Mouse (Mus musculus): ENCODE measurements at regions not wholly inside any gene's neighbourhood (a gene's known extent, or its start where the extent isn't known, plus 50 kb on each side); places are given as distances from the start of the nearest gene placed in this dataset.

DNA sequence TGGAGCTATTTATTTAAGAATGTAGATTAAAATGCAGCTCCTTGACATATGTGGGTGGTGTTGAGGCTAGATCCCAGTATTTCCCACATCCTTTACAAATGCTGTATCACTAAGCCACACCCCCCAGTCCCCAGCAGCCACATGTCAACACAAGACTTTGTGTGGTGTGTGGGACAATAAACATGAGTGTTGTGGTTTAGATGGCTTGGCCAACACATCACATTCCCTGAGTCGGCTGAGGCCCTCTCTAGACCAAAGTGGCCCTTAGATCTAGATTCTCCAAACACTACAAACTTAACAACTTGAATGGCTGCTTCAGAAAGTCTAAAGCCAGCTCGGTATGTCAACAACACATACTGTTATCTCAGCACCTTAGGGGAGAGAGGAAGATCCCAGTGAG, 94.2 kb upstream of the Nxt1 start:
- no peak for DNase-seq (ENCODE audit: low spot score)
- H3K9me3 ChIP-seq (replicated peaks; ENCODE audit: low read length): no peaks in the 10 kb centered on the region
- H3K27ac ChIP-seq: no peak overlapping the region
- no peak overlapping the region for H3K4me3 ChIP-seq (replicated peaks; ENCODE audit: low read depth, low read length)
- H3K4me2 ChIP-seq (ENCODE audit: low read length): no peak overlapping the region
- no peak for TF ChIP-seq CTCF (IDR thresholded peaks at IDR 0.05; ENCODE audit: low read depth)
- no peaks in the 10 kb centered on the region for H3K27me3 ChIP-seq (ENCODE audit: insufficient read depth, low read length)
- H3K4me1 ChIP-seq (replicated peaks; ENCODE audit: insufficient read depth, low read length): no peaks in the 10 kb centered on the region
- H3K9ac ChIP-seq (ENCODE audit: low read depth, low read length): no peak overlapping the region
- no peaks in the 10 kb centered on the region for H3K36me3 ChIP-seq (ENCODE audit: insufficient read depth, low read length)
- no peak for ATAC-seq (replicated peaks; ENCODE audit: low FRiP score, low read depth)
- WGBS: 76% methylated on average over 2 of the region's 2 CpGs

DNA sequence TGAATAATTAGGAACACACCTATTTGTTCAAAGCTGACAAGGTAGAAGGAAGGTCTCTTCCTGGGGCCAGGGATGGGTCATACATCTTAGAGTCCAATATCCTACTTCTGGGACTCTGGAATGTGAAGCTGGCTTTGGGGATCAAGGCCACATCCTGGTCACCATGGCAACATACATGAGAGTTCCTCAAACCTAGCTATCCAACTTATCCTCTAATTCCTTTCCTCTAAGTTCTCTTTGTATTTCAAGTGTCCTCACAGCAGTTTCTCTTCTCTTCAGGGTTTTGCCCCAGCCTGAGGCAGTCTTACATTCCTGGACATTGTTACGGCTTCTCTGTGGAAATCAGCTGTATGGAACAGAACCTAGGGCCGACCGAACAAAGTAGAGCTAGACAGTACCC, 97.0 kb upstream of the Nxt1 start:
- H3K4me1 ChIP-seq (replicated peaks; ENCODE audit: insufficient read depth, low read length): no peaks in the 10 kb centered on the region

DNA sequence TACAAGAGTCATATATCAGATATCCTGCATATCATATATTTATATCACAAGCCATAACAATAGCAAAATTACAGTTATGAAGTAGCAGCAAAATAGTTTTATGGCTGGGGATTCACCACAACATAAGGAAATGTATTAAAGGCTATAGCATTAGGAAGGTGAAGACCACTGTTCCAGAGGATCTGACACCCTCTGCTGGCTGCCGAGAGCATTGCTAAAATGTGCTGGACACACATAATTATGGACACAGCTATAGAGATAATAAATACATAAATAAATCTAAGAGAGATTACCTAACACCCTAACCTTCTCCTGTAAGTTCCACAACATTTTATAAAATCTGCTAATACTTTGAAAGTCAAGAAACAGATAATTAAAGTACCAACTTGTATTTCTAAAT, 100.2 kb upstream of the Nxt1 start:
- Histone ChIP-seq H3K4me3 (replicated peaks; ENCODE audit: low read depth, low read length) (no peak overlapping the region), H3K4me2 (ENCODE audit: low read length) (no peak overlapping the region), H3K9ac (ENCODE audit: low read depth, low read length) (no peak overlapping the region), H3K27me3 (ENCODE audit: insufficient read depth, low read length) (no peaks in the 10 kb centered on the region), H3K9me3 (replicated peaks; ENCODE audit: low read length) (no peaks in the 10 kb centered on the region), H3K27ac (no peak overlapping the region), H3K4me1 (replicated peaks; ENCODE audit: insufficient read depth, low read length) (no peaks in the 10 kb centered on the region), H3K36me3 (ENCODE audit: insufficient read depth, low read length) (no peaks in the 10 kb centered on the region)
- peak; percentile 70 for DNase-seq (ENCODE audit: low spot score)
- WGBS: 22% methylated on average over 1 of the region's 1 CpGs
- ATAC-seq (replicated peaks; ENCODE audit: low FRiP score, low read depth): no peak
- peak; percentile 92 for TF ChIP-seq CTCF (IDR thresholded peaks at IDR 0.05; ENCODE audit: low read depth)

More for the DNA sequence above, 97.0 kb upstream of the Nxt1 start:
- Histone ChIP-seq H3K27ac (no peak overlapping the region), H3K4me2 (ENCODE audit: low read length) (no peak overlapping the region), H3K4me3 (replicated peaks; ENCODE audit: low read depth, low read length) (no peak overlapping the region), H3K9me3 (replicated peaks; ENCODE audit: low read length) (no peaks in the 10 kb centered on the region), H3K36me3 (ENCODE audit: insufficient read depth, low read length) (no peaks in the 10 kb centered on the region), H3K9ac (ENCODE audit: low read depth, low read length) (no peak overlapping the region), H3K27me3 (ENCODE audit: insufficient read depth, low read length) (no peaks in the 10 kb centered on the region)
- ATAC-seq (replicated peaks; ENCODE audit: low FRiP score, low read depth): no peak
- no peak for TF ChIP-seq CTCF (IDR thresholded peaks at IDR 0.05; ENCODE audit: low read depth)
- WGBS: 63% methylated on average over 3 of the region's 3 CpGs
- DNase-seq (ENCODE audit: low spot score): no peak

DNA sequence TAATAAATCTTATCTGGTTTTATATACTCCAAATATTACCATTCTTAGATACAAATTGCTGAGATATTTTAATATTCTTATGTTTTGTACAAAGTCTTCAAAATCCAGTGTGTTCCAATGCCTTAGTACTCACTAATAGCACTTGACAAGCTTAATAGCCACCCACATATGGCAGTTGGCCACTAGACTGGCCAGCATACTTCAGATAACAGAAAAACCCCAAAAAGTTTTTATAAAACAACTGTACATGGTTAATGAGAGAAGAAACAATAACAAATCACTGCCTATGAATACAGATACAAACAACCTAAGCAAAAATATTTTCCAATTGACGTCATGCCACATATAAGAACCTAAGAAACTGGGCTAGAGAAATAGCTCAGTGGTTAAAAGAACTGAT, 100.8 kb upstream of the Nxt1 start:
- Histone ChIP-seq H3K9ac (ENCODE audit: low read depth, low read length) (no peak overlapping the region), H3K36me3 (ENCODE audit: insufficient read depth, low read length) (no peaks in the 10 kb centered on the region), H3K4me3 (replicated peaks; ENCODE audit: low read depth, low read length) (no peak overlapping the region), H3K9me3 (replicated peaks; ENCODE audit: low read length) (no peaks in the 10 kb centered on the region), H3K27me3 (ENCODE audit: insufficient read depth, low read length) (no peaks in the 10 kb centered on the region), H3K27ac (no peak overlapping the region), H3K4me1 (replicated peaks; ENCODE audit: insufficient read depth, low read length) (no peaks in the 10 kb centered on the region), H3K4me2 (ENCODE audit: low read length) (no peak overlapping the region)
- 98% methylated on average over 1 of the region's 1 CpGs for WGBS
- ATAC-seq (replicated peaks; ENCODE audit: low FRiP score, low read depth) (no peak), DNase-seq (ENCODE audit: low spot score) (no peak)
- TF ChIP-seq CTCF (IDR thresholded peaks at IDR 0.05; ENCODE audit: low read depth): no peak

DNA sequence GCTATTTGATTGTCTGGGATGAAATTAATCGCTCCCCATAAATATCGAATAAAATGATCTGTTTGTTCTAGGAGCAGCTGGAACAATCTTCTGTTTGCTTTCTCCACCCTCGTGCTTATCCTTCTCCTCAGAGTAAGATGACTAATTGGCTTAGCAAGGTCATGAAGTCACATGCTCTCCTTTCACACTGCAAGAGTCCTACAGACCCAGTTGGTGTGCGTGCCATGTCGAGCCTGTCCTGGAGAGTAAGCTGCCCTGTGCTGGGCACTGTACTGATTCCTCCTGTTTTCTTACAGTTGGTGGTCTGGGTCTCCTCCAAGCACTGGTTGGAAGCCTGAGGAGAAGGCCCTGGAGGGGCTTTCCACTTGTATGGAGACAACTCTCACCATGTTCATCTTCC, 101.4 kb upstream of the Nxt1 start:
- DNase-seq (ENCODE audit: low spot score): no peak
- ATAC-seq (replicated peaks; ENCODE audit: low FRiP score, low read depth): no peak
- H3K9me3 ChIP-seq (replicated peaks; ENCODE audit: low read length): no peaks in the 10 kb centered on the region

DNA sequence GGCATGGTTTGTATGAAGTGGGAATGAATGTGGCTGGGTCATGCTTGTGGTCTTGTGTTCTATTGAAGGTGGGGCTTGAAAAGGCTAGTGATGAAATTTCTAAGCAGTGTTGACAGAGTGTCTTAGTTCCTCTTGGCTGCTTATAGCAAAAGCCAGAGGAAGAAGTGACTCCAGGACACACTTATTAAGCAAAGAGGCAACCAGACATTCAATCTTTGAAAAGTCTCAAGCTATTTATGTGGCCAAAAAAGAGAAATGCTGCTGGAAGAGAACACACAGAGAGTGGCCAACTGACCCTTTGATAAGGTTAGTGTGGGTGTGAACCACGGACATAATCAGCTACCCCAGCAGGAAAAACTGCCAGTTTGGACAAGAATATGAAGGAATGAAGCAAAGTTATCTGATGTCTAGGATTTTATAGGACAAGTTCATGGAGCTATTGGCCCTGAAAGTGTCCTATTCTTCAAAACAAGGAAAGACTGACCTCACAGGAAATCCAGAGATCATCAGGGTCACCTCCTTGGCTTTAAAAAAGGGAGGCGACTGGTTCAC, 104.4 kb upstream of the Nxt1 start:
- H3K9ac ChIP-seq (ENCODE audit: low read depth, low read length): no peak overlapping the region
- no peak overlapping the region for H3K4me3 ChIP-seq (replicated peaks; ENCODE audit: low read depth, low read length)
- H3K27me3 ChIP-seq (ENCODE audit: insufficient read depth, low read length): no peaks in the 10 kb centered on the region
- no peak for TF ChIP-seq CTCF (IDR thresholded peaks at IDR 0.05; ENCODE audit: low read depth)
- no peaks in the 10 kb centered on the region for H3K36me3 ChIP-seq (ENCODE audit: insufficient read depth, low read length)
- H3K4me2 ChIP-seq (ENCODE audit: low read length): no peak overlapping the region
- H3K4me1 ChIP-seq (replicated peaks; ENCODE audit: insufficient read depth, low read length): no peaks in the 10 kb centered on the region
- H3K9me3 ChIP-seq (replicated peaks; ENCODE audit: low read length): no peaks in the 10 kb centered on the region
- H3K27ac ChIP-seq: no peak overlapping the region
- DNase-seq (ENCODE audit: low spot score) (no peak), ATAC-seq (replicated peaks; ENCODE audit: low FRiP score, low read depth) (no peak)
- 33% methylated on average over 2 of the region's 2 CpGs for WGBS

More for the DNA sequence above, 101.4 kb upstream of the Nxt1 start:
- no peak overlapping the region for H3K9ac ChIP-seq (ENCODE audit: low read depth, low read length)
- H3K27me3 ChIP-seq (ENCODE audit: insufficient read depth, low read length): no peaks in the 10 kb centered on the region
- no peak overlapping the region for H3K4me2 ChIP-seq (ENCODE audit: low read length)
- H3K27ac ChIP-seq: no peak overlapping the region
- H3K4me1 ChIP-seq (replicated peaks; ENCODE audit: insufficient read depth, low read length): no peaks in the 10 kb centered on the region
- no peak for TF ChIP-seq CTCF (IDR thresholded peaks at IDR 0.05; ENCODE audit: low read depth)
- no peak overlapping the region for H3K4me3 ChIP-seq (replicated peaks; ENCODE audit: low read depth, low read length)
- no peaks in the 10 kb centered on the region for H3K36me3 ChIP-seq (ENCODE audit: insufficient read depth, low read length)
- WGBS: 73% methylated on average over 5 of the region's 5 CpGs

DNA sequence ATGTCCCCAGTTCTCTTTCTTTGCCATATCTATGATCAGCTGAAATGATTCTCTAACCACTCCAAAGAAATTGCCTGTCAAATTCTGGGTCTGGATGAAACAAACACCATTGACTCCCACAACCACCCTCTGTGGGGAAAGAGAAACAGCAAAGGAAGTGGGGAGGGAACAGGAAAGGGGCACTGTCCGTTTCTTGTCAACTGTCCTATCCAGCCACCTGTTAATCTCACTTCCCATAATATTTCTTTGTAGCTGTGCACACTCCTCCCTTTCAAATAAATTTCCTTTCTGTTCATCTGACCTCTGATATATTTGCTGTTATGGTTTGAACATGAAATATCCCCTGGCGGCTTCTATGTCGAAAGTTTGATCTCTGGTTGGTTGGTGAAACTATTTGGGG, 109.0 kb upstream of the Nxt1 start:
- ATAC-seq (replicated peaks; ENCODE audit: low FRiP score, low read depth) (no peak), DNase-seq (ENCODE audit: low spot score) (no peak)
- Histone ChIP-seq H3K4me2 (ENCODE audit: low read length) (no peak overlapping the region), H3K27ac (no peak overlapping the region), H3K36me3 (ENCODE audit: insufficient read depth, low read length) (no peaks in the 10 kb centered on the region), H3K9me3 (replicated peaks; ENCODE audit: low read length) (no peaks in the 10 kb centered on the region), H3K9ac (ENCODE audit: low read depth, low read length) (no peak overlapping the region), H3K27me3 (ENCODE audit: insufficient read depth, low read length) (no peaks in the 10 kb centered on the region), H3K4me1 (replicated peaks; ENCODE audit: insufficient read depth, low read length) (no peaks in the 10 kb centered on the region), H3K4me3 (replicated peaks; ENCODE audit: low read depth, low read length) (no peak overlapping the region)
- TF ChIP-seq CTCF (IDR thresholded peaks at IDR 0.05; ENCODE audit: low read depth): no peak
- 54% methylated on average over 3 of the region's 3 CpGs for WGBS
